Mouse (Mus musculus) MEL (cell line): ENCODE data around the gene Trio.

ENCODE experiments used
- BHLHE40 ChIP-seq: IDR thresholded peaks from 2 replicates; pipeline ENCODE4 v1.6.1; 2012; ENCODE audit warnings: low read depth, mild to moderate bottlenecking, inconsistent platforms, low read length, improper control_type of control experiment, borderline replicate concordance
- CTCF ChIP-seq, 3 experiments: IDR thresholded peaks in 2 of 3; conservative IDR thresholded peaks in 1 of 3; 2 replicates each; pipeline ENCODE4 v1.5.1; 2011 to 2012; ENCODE audit warnings: low read length in 3 of 3, low read depth in 2 of 3, mild to moderate bottlenecking in 2 of 3, improper control_type of control experiment in 1 of 3, inconsistent platforms in 1 of 3, mixed read lengths in 1 of 3, moderate library complexity in 1 of 3; ENCODE audit not compliant: control insufficient read depth in 1 of 3, insufficient read depth in 1 of 3, poor library complexity in 1 of 3, severe bottlenecking in 1 of 3
- GABPA ChIP-seq: IDR thresholded peaks from 2 replicates; pipeline ENCODE4 v1.6.1; 2012; ENCODE audit warnings: low read depth, mild to moderate bottlenecking, inconsistent platforms, low read length, improper control_type of control experiment, moderate library complexity
- GATA1 ChIP-seq: IDR thresholded peaks from 2 replicates; pipeline ENCODE4 v1.6.1; 2011; ENCODE audit warnings: low read depth, low read length, improper control_type of control experiment
- MAZ ChIP-seq: IDR thresholded peaks from 2 replicates; pipeline ENCODE4 v1.6.1; 2012; ENCODE audit warnings: low read depth, mild to moderate bottlenecking, inconsistent platforms, low read length, improper control_type of control experiment
- MXI1 ChIP-seq: IDR thresholded peaks from 2 replicates; pipeline ENCODE4 v1.6.1; 2011; ENCODE audit warnings: mild to moderate bottlenecking, low read depth, low read length, improper control_type of control experiment
- POLR2A ChIP-seq, 2 experiments: IDR thresholded peaks; 2 replicates each; pipeline ENCODE4 v1.6.1; 2011 to 2012; ENCODE audit warnings: low read length in 2 of 2, mild to moderate bottlenecking in 2 of 2, control low read depth in 1 of 2, improper control_type of control experiment in 1 of 2, low read depth in 1 of 2, moderate library complexity in 1 of 2; ENCODE audit not compliant: control insufficient read depth in 1 of 2, insufficient read depth in 1 of 2, poor library complexity in 1 of 2
- POLR2AphosphoS5 ChIP-seq: IDR thresholded peaks from 2 replicates; pipeline ENCODE4 v1.6.1; 2012; ENCODE audit warnings: low read depth, borderline replicate concordance, mild to moderate bottlenecking, inconsistent platforms, low read length, moderate library complexity, mixed read lengths
- SIN3A ChIP-seq: IDR thresholded peaks from 2 replicates; pipeline ENCODE4 v1.6.1; 2012; ENCODE audit warnings: low read length, improper control_type of control experiment, inconsistent platforms
- TBP ChIP-seq: IDR thresholded peaks from 2 replicates; pipeline ENCODE4 v1.8.0; 2011; ENCODE audit warnings: low read depth, low read length, improper control_type of control experiment
- USF1 ChIP-seq: IDR thresholded peaks from 2 replicates; pipeline ENCODE4 v1.6.1; 2014; ENCODE audit warnings: low read depth, mild to moderate bottlenecking, inconsistent platforms, low read length, improper control_type of control experiment, moderate library complexity
- ZMIZ1 ChIP-seq: IDR thresholded peaks from 2 replicates; pipeline ENCODE4 v1.6.1; 2012; ENCODE audit warnings: low read depth, mild to moderate bottlenecking, inconsistent platforms, low read length, improper control_type of control experiment, moderate library complexity
- ZNF384 ChIP-seq: IDR thresholded peaks from 2 replicates; pipeline ENCODE4 v1.6.1; 2012; ENCODE audit warnings: low read depth, mild to moderate bottlenecking, inconsistent platforms, low read length, improper control_type of control experiment

DNA sequence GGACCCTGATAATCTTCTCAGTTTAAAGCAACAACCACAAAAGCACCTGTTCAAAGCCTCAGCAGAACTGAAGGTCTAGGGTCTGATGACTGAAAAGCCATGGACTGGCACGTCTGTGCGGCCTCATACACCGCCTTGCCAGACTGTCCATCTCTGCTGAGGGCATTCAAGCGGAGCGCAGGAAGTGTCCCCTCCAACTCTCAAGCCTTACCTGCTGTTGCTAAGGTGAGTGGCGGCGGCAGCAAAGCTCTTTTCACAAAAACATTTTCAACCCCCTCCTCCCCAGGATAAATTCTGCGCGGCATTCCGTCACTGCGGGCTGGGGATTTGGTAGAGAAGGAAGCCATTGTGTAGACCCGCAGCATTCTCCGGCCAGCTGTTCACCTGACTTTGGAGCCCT is 30.8 kb downstream of the Trio start:
- TF ChIP-seq MXI1 (no peak), TBP (no peak), CTCF (IDR thresholded peaks at IDR 0.05 in 2 of 3, conservative IDR thresholded peaks at IDR 0.05 in 1 of 3; ENCODE audit: control insufficient read depth in 1 of 3, insufficient read depth in 1 of 3, low read depth in 2 of 3, low read length in 3 of 3, poor library complexity in 1 of 3, severe bottlenecking in 1 of 3) (no peak), USF1 (no peak), POLR2A (IDR thresholded peaks at IDR 0.05; ENCODE audit: control insufficient read depth in 1 of 2, insufficient read depth in 1 of 2, low read depth in 1 of 2, low read length in 2 of 2, poor library complexity in 1 of 2) (no peak), ZNF384 (no peak), MAZ (no peak), BHLHE40 (no peak), GATA1 (no peak), SIN3A (no peak), POLR2AphosphoS5 (no peak), ZMIZ1 (no peak), GABPA (no peak)
